Mouse (Mus musculus): Measurements from ENCODE around the gene Rpp25l. TPM values are rescaled to one million over a fixed set of nuclear protein-coding genes. Genes with fewer than 3 reads are reported as not detected.
"Not testable (repeated sequence)": the region's sequence is repeated elsewhere in the genome, so short reads cannot be mapped to it uniquely, and the experiment has no call there.

Rpp25l gene
- total RNA-seq, 1 experiment from 2014 or later: 22.8 TPM

- ATAC-seq (replicated peaks; ENCODE audit: low read depth, poor library complexity, severe bottlenecking): not testable (repeated sequence)
These were observed 13.6 kb downstream of the Rpp25l start, which contains the start of gene Il11ra1 for GRCm38 (mm10) chr4:41699783-41700182. Il11ra1 (plus strand) TSS chr4:41699989.

- ATAC-seq (replicated peaks; ENCODE audit: low read depth, poor library complexity, severe bottlenecking): not testable (repeated sequence)
These were observed 14.8 kb downstream of the Rpp25l start for GRCm38 (mm10) chr4:41698421-41699016.

- ATAC-seq (replicated peaks; ENCODE audit: low read depth, poor library complexity, severe bottlenecking): not testable (repeated sequence)
These were observed 16.1 kb downstream of the Rpp25l start, which contains the start of gene Cntfr for GRCm38 (mm10) chr4:41696930-41697841. Cntfr (minus strand) TSS chr4:41697089.

GRCm38 (mm10) chr4:41696452-41696851 is 16.9 kb downstream of the Rpp25l start:
- ATAC-seq (replicated peaks; ENCODE audit: low read depth, poor library complexity, severe bottlenecking): not testable (repeated sequence)

GRCm38 (mm10) chr4:41695800-41696199 is 17.5 kb downstream of the Rpp25l start:
- ATAC-seq (replicated peaks; ENCODE audit: low read depth, poor library complexity, severe bottlenecking): not testable (repeated sequence)

GRCm38 (mm10) chr4:41693511-41693910 is 19.8 kb downstream of the Rpp25l start:
- ATAC-seq (replicated peaks; ENCODE audit: low read depth, poor library complexity, severe bottlenecking): not testable (repeated sequence)

- ATAC-seq (replicated peaks; ENCODE audit: low read depth, poor library complexity, severe bottlenecking): not testable (repeated sequence)
These were observed 23.3 kb downstream of the Rpp25l start for GRCm38 (mm10) chr4:41690014-41690413.

- ATAC-seq (replicated peaks; ENCODE audit: low read depth, poor library complexity, severe bottlenecking): not testable (repeated sequence)
These were observed 24.8 kb downstream of the Rpp25l start for GRCm38 (mm10) chr4:41688562-41688961.

GRCm38 (mm10) chr4:41685882-41686492 is 27.3 kb downstream of the Rpp25l start:
- ATAC-seq (replicated peaks; ENCODE audit: low read depth, poor library complexity, severe bottlenecking): not testable (repeated sequence)

- not testable (repeated sequence) for ATAC-seq (replicated peaks; ENCODE audit: low read depth, poor library complexity, severe bottlenecking)
These were observed 28.3 kb downstream of the Rpp25l start for GRCm38 (mm10) chr4:41684931-41685453.

- ATAC-seq (replicated peaks; ENCODE audit: low read depth, poor library complexity, severe bottlenecking): not testable (repeated sequence)
These were observed 29.0 kb downstream of the Rpp25l start for GRCm38 (mm10) chr4:41684131-41684930.

- not testable (repeated sequence) for ATAC-seq (replicated peaks; ENCODE audit: low read depth, poor library complexity, severe bottlenecking)
These were observed 30.0 kb downstream of the Rpp25l start for GRCm38 (mm10) chr4:41683303-41683702.

GRCm38 (mm10) chr4:41682789-41683188 is 30.5 kb downstream of the Rpp25l start:
- ATAC-seq (replicated peaks; ENCODE audit: low read depth, poor library complexity, severe bottlenecking): no peak

- no peak for ATAC-seq (replicated peaks; ENCODE audit: low read depth, poor library complexity, severe bottlenecking)
These were observed 31.4 kb downstream of the Rpp25l start for GRCm38 (mm10) chr4:41681947-41682346.

GRCm38 (mm10) chr4:41681176-41681575 is 32.2 kb downstream of the Rpp25l start:
- ATAC-seq (replicated peaks; ENCODE audit: low read depth, poor library complexity, severe bottlenecking): no peak

- ATAC-seq (replicated peaks; ENCODE audit: low read depth, poor library complexity, severe bottlenecking): no peak
These were observed 34.0 kb downstream of the Rpp25l start for GRCm38 (mm10) chr4:41679291-41679690.

- ATAC-seq (replicated peaks; ENCODE audit: low read depth, poor library complexity, severe bottlenecking): no peak
These were observed 34.5 kb downstream of the Rpp25l start for GRCm38 (mm10) chr4:41678863-41679262.

GRCm38 (mm10) chr4:41677006-41677629 is 36.2 kb downstream of the Rpp25l start:
- no peak for ATAC-seq (replicated peaks; ENCODE audit: low read depth, poor library complexity, severe bottlenecking)
